Mouse (Mus musculus): ENCODE results near the gene Gm4553.

DNA sequence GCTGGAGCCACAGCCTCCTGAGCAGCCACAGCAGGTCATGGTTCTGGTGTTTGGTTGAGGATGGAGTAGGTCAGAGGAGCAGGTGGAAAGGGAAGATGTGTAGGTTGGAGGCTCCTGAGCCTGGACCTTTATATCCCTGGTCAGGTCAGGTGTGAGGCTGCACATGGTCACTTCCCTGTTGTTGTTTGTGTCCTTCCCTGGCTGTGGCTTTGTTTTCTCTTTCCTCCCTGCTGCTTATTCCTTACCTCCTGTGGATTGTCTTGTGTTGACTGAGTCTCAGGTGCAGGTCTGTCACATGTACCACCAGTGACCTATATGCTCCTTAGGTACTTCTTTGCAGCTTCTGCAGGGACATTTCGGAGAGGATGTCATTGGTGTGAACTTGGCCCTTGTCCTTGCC is 21.0 kb downstream of the Gm4553 start, which contains the start of gene Gm45337:
- no peak for TF ChIP-seq CTCF (IDR thresholded peaks at IDR 0.05; ENCODE audit: low read depth)
- no peak for TF ChIP-seq EP300 (optimal IDR thresholded peaks at IDR 0.05)
